Mouse (Mus musculus) Muller cell, postnatal 12 days (primary cell): Measurements from ENCODE around the gene Col26a1.

Source experiments
- DNase-seq: peaks from one replicate; pipeline ENCODE4 v3.0.0-alpha.2; 2015; ENCODE audit errors: inconsistent ontology term

Col26a1 gene

GRCm38 (mm10) chr5:136882788-136883439, at the start of gene Col26a1:
Gene Col26a1, minus strand, starts transcription at chr5:136883209.
- DNase-seq, result no peak

- no peak for DNase-seq
These were observed 48.9 kb upstream of the Col26a1 start for GRCm38 (mm10) chr5:136931896-136932295.

- DNase-seq, result peak; percentile 74
These were observed 46.1 kb upstream of the Col26a1 start for GRCm38 (mm10) chr5:136929073-136929472.

GRCm38 (mm10) chr5:136923751-136924478, 40.9 kb upstream of the Col26a1 start:
- no peak for DNase-seq

GRCm38 (mm10) chr5:136922830-136923229, 39.8 kb upstream of the Col26a1 start:
- DNase-seq, result no peak

- no peak for DNase-seq
These were observed 36.7 kb upstream of the Col26a1 start for GRCm38 (mm10) chr5:136919546-136920301.

- DNase-seq, result peak; percentile 88
These were observed 35.9 kb upstream of the Col26a1 start for GRCm38 (mm10) chr5:136918655-136919472.

- DNase-seq, result no peak
These were observed 34.7 kb upstream of the Col26a1 start for GRCm38 (mm10) chr5:136917613-136918242.

- DNase-seq, result no peak
These were observed 31.2 kb upstream of the Col26a1 start for GRCm38 (mm10) chr5:136914183-136914582.

- DNase-seq, result peak; percentile 81
These were observed 25.2 kb upstream of the Col26a1 start, which contains the start of gene Ift22 for GRCm38 (mm10) chr5:136907991-136908857. Gene Ift22, plus strand, starts transcription at chr5:136908150.

GRCm38 (mm10) chr5:136907587-136907986, 24.6 kb upstream of the Col26a1 start:
- no peak for DNase-seq

GRCm38 (mm10) chr5:136905630-136906029, 22.6 kb upstream of the Col26a1 start:
- no peak for DNase-seq

GRCm38 (mm10) chr5:136904621-136905020, 21.6 kb upstream of the Col26a1 start:
- no peak for DNase-seq

GRCm38 (mm10) chr5:136895529-136895963, 12.5 kb upstream of the Col26a1 start:
- DNase-seq, result no peak

- no peak for DNase-seq
These were observed 12.0 kb upstream of the Col26a1 start for GRCm38 (mm10) chr5:136894840-136895528.

GRCm38 (mm10) chr5:136888539-136889355, 5.7 kb upstream of the Col26a1 start:
- no peak for DNase-seq

- peak; percentile 82 for DNase-seq
These were observed 3.9 kb upstream of the Col26a1 start for GRCm38 (mm10) chr5:136886957-136887356.

- peak; percentile 39 for DNase-seq
These were observed 788 bp downstream of the Col26a1 start for GRCm38 (mm10) chr5:136882055-136882787.
